Mouse (Mus musculus) E14TG2a.4 (cell line): ENCODE measurements around the gene Nefh.
A peak's percentile ranks its signal among the peaks of the same experiment; 100 is the strongest.

Experiments used
- H3K27me3 ChIP-seq: 2 replicates; pipeline ENCODE4 v1.6.1; 2014; ENCODE audit warnings: low read length, control low read depth; ENCODE audit not compliant: insufficient read depth
- H3K36me3 ChIP-seq: 2 replicates; pipeline ENCODE4 v1.6.1; 2014; ENCODE audit warnings: low read length, control low read depth; ENCODE audit not compliant: insufficient read depth
- H3K4me1 ChIP-seq: replicated peaks from 2 replicates; pipeline ENCODE4 v1.6.1; 2014; ENCODE audit warnings: low read depth, low read length, control low read depth
- H3K4me3 ChIP-seq: replicated peaks from 2 replicates; pipeline ENCODE4 v1.5.1; 2014; ENCODE audit warnings: mild to moderate bottlenecking, low read length
- H3K9me3 ChIP-seq: 2 replicates; pipeline ENCODE4 v1.6.1; 2014; ENCODE audit warnings: low read length, control low read depth
- CTCF ChIP-seq: conservative IDR thresholded peaks from 2 replicates; pipeline ENCODE4 v1.5.1; 2014; ENCODE audit warnings: low read length
- NANOG ChIP-seq: IDR thresholded peaks from 2 replicates; pipeline ENCODE4 v1.6.1; 2014; ENCODE audit warnings: borderline replicate concordance, low read length, mixed read lengths
- POU5F1 ChIP-seq: IDR thresholded peaks from 2 replicates; pipeline ENCODE4 v1.6.1; 2014; ENCODE audit warnings: low read length, borderline replicate concordance

Gene Nefh

GRCm38 (mm10) chr11:4983538-4983937, 35.7 kb upstream of the Nefh start:
- TF ChIP-seq NANOG (no peak), CTCF (no peak), POU5F1 (no peak)
- peaks cover 15% of the 10 kb centered on the region for H3K4me1 ChIP-seq
- H3K27me3 ChIP-seq = no peaks in the 10 kb centered on the region
- H3K9me3 ChIP-seq = no peaks in the 10 kb centered on the region
- peaks cover 6% of the 10 kb centered on the region for H3K36me3 ChIP-seq
- no peak overlapping the region for H3K4me3 ChIP-seq

DNA sequence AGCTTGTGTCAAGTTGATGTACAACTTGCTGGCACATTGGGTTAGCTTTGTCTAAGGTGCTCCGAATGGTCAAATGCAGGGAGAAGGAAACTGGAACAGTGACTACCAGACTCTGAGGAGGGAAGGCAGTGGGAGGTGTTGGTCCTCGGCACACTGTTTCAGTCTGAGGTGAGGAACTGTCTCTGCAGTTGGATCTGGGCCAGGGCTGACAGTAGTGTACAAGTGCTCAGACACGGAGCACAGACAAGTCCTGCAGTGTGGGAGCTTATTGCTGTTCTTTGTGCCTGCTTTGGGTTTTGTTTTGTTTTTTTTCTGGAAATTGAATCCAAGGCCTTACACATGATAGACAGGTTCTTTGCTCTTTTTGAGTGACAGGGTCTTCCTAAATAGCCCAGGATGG, 35.1 kb upstream of the Nefh start:
- no peaks in the 10 kb centered on the region for H3K27me3 ChIP-seq
- 0 out of 2 replicates have a peak, but pooled peaks cover under 1% of the 10 kb centered on the region for H3K36me3 ChIP-seq
- no peak overlapping the region for H3K4me3 ChIP-seq
- peaks cover 14% of the 10 kb centered on the region for H3K4me1 ChIP-seq
- no peaks in the 10 kb centered on the region for H3K9me3 ChIP-seq
- TF ChIP-seq CTCF (no peak), NANOG (no peak), POU5F1 (no peak)

DNA sequence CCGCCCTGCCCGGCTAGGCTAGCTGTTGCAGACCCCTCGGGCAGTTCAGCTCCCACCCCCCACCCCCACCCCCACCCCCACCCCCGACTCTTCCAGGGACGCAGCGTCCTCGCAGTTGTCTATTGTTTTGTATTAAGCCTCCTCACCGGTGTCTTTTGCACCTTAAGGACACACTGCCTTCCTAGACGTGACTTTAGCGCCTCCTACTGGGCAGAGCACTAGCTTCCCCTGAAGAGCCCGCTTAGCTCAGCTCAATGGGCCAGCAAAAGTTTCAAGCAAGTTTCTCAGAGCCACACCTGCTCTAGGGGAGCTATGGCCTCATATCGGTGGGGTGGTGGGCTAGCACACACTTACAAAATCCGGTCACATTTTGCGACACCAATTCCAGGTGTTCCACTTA, 27.8 kb upstream of the Nefh start:
- peak; percentile 92 for TF ChIP-seq CTCF
- TF ChIP-seq NANOG = no peak
- no peak for TF ChIP-seq POU5F1
- Histone ChIP-seq H3K36me3 (no peaks in the 10 kb centered on the region), H3K9me3 (no peaks in the 10 kb centered on the region), H3K4me3 (no peak overlapping the region), H3K4me1 (peaks cover 9% of the 10 kb centered on the region; the same call in 1 of the 2 replicates), H3K27me3 (peaks cover 3% of the 10 kb centered on the region; the same call in 1 of the 2 replicates)

GRCm38 (mm10) chr11:4974376-4975122, 26.7 kb upstream of the Nefh start:
- Histone ChIP-seq H3K4me1 (peaks cover 9% of the 10 kb centered on the region; the same call in 1 of the 2 replicates), H3K4me3 (no peak overlapping the region), H3K9me3 (no peaks in the 10 kb centered on the region), H3K27me3 (peaks cover 3% of the 10 kb centered on the region; the same call in 1 of the 2 replicates), H3K36me3 (no peaks in the 10 kb centered on the region)
- TF ChIP-seq POU5F1 (no peak), NANOG (no peak), CTCF (no peak)

DNA sequence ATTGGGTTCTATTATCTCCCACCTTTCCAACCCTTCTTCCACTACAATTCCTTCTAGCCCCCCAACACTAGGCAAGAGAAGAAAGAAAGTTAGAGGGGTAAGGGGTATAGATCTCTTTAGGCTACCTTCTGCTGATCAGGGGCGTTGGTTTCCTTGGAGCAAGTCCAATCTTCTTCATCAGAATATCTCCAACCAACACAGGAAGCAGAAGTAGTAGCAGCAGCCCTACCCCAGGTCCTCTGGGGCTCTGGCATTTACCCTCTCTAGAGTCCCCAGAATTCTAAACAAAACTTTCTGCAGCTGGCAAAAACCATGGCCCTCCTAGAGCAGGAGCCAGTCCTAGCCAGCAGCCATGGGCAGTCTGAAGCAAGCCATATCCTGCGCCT, 26.0 kb upstream of the Nefh start:
- Histone ChIP-seq H3K36me3 (no peaks in the 10 kb centered on the region), H3K4me1 (peaks cover 9% of the 10 kb centered on the region; the same call in 1 of the 2 replicates), H3K27me3 (peaks cover 3% of the 10 kb centered on the region; the same call in 1 of the 2 replicates), H3K4me3 (no peak overlapping the region), H3K9me3 (no peaks in the 10 kb centered on the region)
- TF ChIP-seq NANOG (no peak), POU5F1 (no peak), CTCF (no peak)

GRCm38 (mm10) chr11:4972967-4973870, 25.4 kb upstream of the Nefh start:
- Histone ChIP-seq H3K4me3 (no peak overlapping the region), H3K4me1 (peaks cover 9% of the 10 kb centered on the region; the same call in 1 of the 2 replicates), H3K9me3 (no peaks in the 10 kb centered on the region), H3K36me3 (no peaks in the 10 kb centered on the region), H3K27me3 (peaks cover 8% of the 10 kb centered on the region; the same call in 1 of the 2 replicates)
- TF ChIP-seq CTCF (peak; percentile 62), NANOG (no peak), POU5F1 (no peak)

- Histone ChIP-seq H3K4me1 (no peaks in the 10 kb centered on the region), H3K9me3 (no peaks in the 10 kb centered on the region), H3K4me3 (no peak overlapping the region), H3K27me3 (peaks cover 7% of the 10 kb centered on the region; the same call in 1 of the 2 replicates), H3K36me3 (no peaks in the 10 kb centered on the region)
- TF ChIP-seq CTCF (no peak), NANOG (no peak), POU5F1 (no peak)
These were observed 20.5 kb upstream of the Nefh start for GRCm38 (mm10) chr11:4968376-4968775.

DNA sequence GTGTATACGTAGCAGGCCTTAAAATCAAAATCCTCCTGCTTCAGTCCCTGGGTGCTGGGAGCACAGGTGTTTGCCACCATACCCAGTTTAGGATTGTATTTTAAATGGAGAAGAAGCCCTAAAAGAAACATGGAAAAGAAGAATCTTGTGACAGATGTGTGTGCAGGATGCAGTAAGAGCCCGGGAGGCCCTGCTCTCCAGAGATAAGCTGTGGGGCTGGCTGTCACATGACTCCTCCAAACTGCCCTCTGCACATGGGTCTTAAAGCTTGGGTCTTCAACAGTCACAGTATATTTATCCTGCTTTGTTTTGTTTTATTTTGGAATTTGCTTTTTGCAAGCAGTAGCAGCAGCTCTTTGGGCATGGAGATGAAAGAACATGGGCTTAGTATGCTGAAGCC, 19.7 kb upstream of the Nefh start:
- H3K36me3 ChIP-seq = no peaks in the 10 kb centered on the region
- TF ChIP-seq CTCF (no peak), POU5F1 (no peak), NANOG (no peak)
- H3K4me1 ChIP-seq = no peaks in the 10 kb centered on the region
- H3K9me3 ChIP-seq = no peaks in the 10 kb centered on the region
- no peak overlapping the region for H3K4me3 ChIP-seq
- peaks cover 7% of the 10 kb centered on the region; the same call in 1 of the 2 replicates for H3K27me3 ChIP-seq
